Mouse (Mus musculus) MEL (cell line): ENCODE data around the gene Upp2. TPM values are rescaled to one million over a fixed set of nuclear protein-coding genes. Genes with fewer than 3 reads are reported as not detected.

Experiments used
- DNase-seq: peaks from one replicate; pipeline ENCODE4 v3.0.0; 2011; ENCODE audit warnings: low read depth, low spot score
- H3K27ac ChIP-seq: 2 replicates; pipeline ENCODE4 v1.5.1; 2012; ENCODE audit warnings: low read depth, mild to moderate bottlenecking, control low read depth, low read length, moderate library complexity; ENCODE audit not compliant: control insufficient read depth
- H3K27me3 ChIP-seq, 2 experiments: fragments of 150-350 bp in 1 of 2; sonication (generic) in 1 of 2; 2 replicates each; pipeline ENCODE4 v1.6.1; 2012; ENCODE audit warnings: low read length in 2 of 2, mild to moderate bottlenecking in 2 of 2, improper control_type of control experiment in 1 of 2, moderate library complexity in 1 of 2; ENCODE audit not compliant: insufficient read depth in 2 of 2, control insufficient read depth in 1 of 2
- H3K36me3 ChIP-seq, 2 experiments: 2 replicates each; pipeline ENCODE4 v1.6.1; 2012 to 2014; ENCODE audit warnings: low read length in 2 of 2, improper control_type of control experiment in 1 of 2, inconsistent platforms in 1 of 2, mild to moderate bottlenecking in 1 of 2; ENCODE audit not compliant: insufficient read depth in 2 of 2, control insufficient read depth in 1 of 2
- H3K4me1 ChIP-seq, 2 experiments: fragments of 150-350 bp in 1 of 2; sonication (generic) in 1 of 2; 2 replicates each; pipeline ENCODE4 v1.6.1; 2012; ENCODE audit warnings: low read length in 2 of 2, improper control_type of control experiment in 1 of 2, mild to moderate bottlenecking in 1 of 2; ENCODE audit not compliant: insufficient read depth in 2 of 2, control insufficient read depth in 1 of 2
- H3K4me3 ChIP-seq, 2 experiments: fragments of 150-350 bp in 1 of 2; sonication (generic) in 1 of 2; 2 replicates each; pipeline ENCODE4 v1.5.1; 2012; ENCODE audit warnings: low read depth in 2 of 2, low read length in 2 of 2, mild to moderate bottlenecking in 2 of 2, moderate library complexity in 2 of 2, control low read depth in 1 of 2, improper control_type of control experiment in 1 of 2; ENCODE audit not compliant: control insufficient read depth in 1 of 2, insufficient read depth in 1 of 2
- H3K79me2 ChIP-seq: 2 replicates; pipeline ENCODE4 v1.6.1; 2012; ENCODE audit warnings: mild to moderate bottlenecking, low read length, moderate library complexity; ENCODE audit not compliant: control insufficient read depth, poor library complexity, insufficient read depth
- H3K9ac ChIP-seq: 2 replicates; pipeline ENCODE4 v1.6.1; 2012; ENCODE audit warnings: low read depth, mild to moderate bottlenecking, control low read depth, low read length, moderate library complexity; ENCODE audit not compliant: control insufficient read depth, poor library complexity, severe bottlenecking
- H3K9me3 ChIP-seq: fragments of 150-350 bp; sonication (generic); replicated peaks from 2 replicates; pipeline ENCODE4 v1.6.1; 2012; ENCODE audit warnings: mild to moderate bottlenecking, low read length, improper control_type of control experiment, moderate library complexity; ENCODE audit not compliant: insufficient read depth
- BHLHE40 ChIP-seq: IDR thresholded peaks from 2 replicates; pipeline ENCODE4 v1.6.1; 2012; ENCODE audit warnings: low read depth, mild to moderate bottlenecking, inconsistent platforms, low read length, improper control_type of control experiment, borderline replicate concordance
- CHD1 ChIP-seq: IDR thresholded peaks from 2 replicates; pipeline ENCODE4 v1.6.1; 2012; ENCODE audit warnings: low read depth, mild to moderate bottlenecking, inconsistent platforms, low read length, improper control_type of control experiment
- CHD2 ChIP-seq: IDR thresholded peaks from 2 replicates; pipeline ENCODE4 v1.6.1; 2011; ENCODE audit warnings: low read length, improper control_type of control experiment
- CTCF ChIP-seq, 3 experiments: IDR thresholded peaks in 2 of 3; conservative IDR thresholded peaks in 1 of 3; 2 replicates each; pipeline ENCODE4 v1.5.1; 2011 to 2012; ENCODE audit warnings: low read length in 3 of 3, low read depth in 2 of 3, mild to moderate bottlenecking in 2 of 3, improper control_type of control experiment in 1 of 3, inconsistent platforms in 1 of 3, mixed read lengths in 1 of 3, moderate library complexity in 1 of 3; ENCODE audit not compliant: control insufficient read depth in 1 of 3, insufficient read depth in 1 of 3, poor library complexity in 1 of 3, severe bottlenecking in 1 of 3
- E2F4 ChIP-seq: IDR thresholded peaks from 2 replicates; pipeline ENCODE4 v1.6.1; 2011; ENCODE audit warnings: low read depth, low read length, improper control_type of control experiment, borderline replicate concordance
- ETS1 ChIP-seq: IDR thresholded peaks from 2 replicates; pipeline ENCODE4 v1.6.1; 2012; ENCODE audit warnings: low read depth, mild to moderate bottlenecking, inconsistent platforms, low read length, improper control_type of control experiment, moderate library complexity
- GATA1 ChIP-seq: IDR thresholded peaks from 2 replicates; pipeline ENCODE4 v1.6.1; 2011; ENCODE audit warnings: low read depth, low read length, improper control_type of control experiment
- MAFK ChIP-seq: IDR thresholded peaks from 2 replicates; pipeline ENCODE4 v1.6.1; 2011; ENCODE audit warnings: low read depth, mild to moderate bottlenecking, low read length, improper control_type of control experiment, borderline replicate concordance
- NRF1 ChIP-seq: IDR thresholded peaks from 2 replicates; pipeline ENCODE4 v1.6.1; 2014; ENCODE audit warnings: low read depth, mild to moderate bottlenecking, inconsistent platforms, low read length, improper control_type of control experiment, moderate library complexity; ENCODE audit not compliant: poor library complexity, insufficient read depth, severe bottlenecking
- POLR2A ChIP-seq, 2 experiments: IDR thresholded peaks; 2 replicates each; pipeline ENCODE4 v1.6.1; 2011 to 2012; ENCODE audit warnings: low read length in 2 of 2, mild to moderate bottlenecking in 2 of 2, control low read depth in 1 of 2, improper control_type of control experiment in 1 of 2, low read depth in 1 of 2, moderate library complexity in 1 of 2; ENCODE audit not compliant: control insufficient read depth in 1 of 2, insufficient read depth in 1 of 2, poor library complexity in 1 of 2
- POLR2AphosphoS2 ChIP-seq: IDR thresholded peaks from 2 replicates; pipeline ENCODE4 v1.6.1; 2011; ENCODE audit warnings: low read length, improper control_type of control experiment
- POLR2AphosphoS5 ChIP-seq: IDR thresholded peaks from 2 replicates; pipeline ENCODE4 v1.6.1; 2012; ENCODE audit warnings: low read depth, borderline replicate concordance, mild to moderate bottlenecking, inconsistent platforms, low read length, moderate library complexity, mixed read lengths
- RAD21 ChIP-seq: IDR thresholded peaks from 2 replicates; pipeline ENCODE4 v1.6.1; 2011; ENCODE audit warnings: mild to moderate bottlenecking, low read depth, low read length, improper control_type of control experiment
- SIN3A ChIP-seq: IDR thresholded peaks from 2 replicates; pipeline ENCODE4 v1.6.1; 2012; ENCODE audit warnings: low read length, improper control_type of control experiment, inconsistent platforms
- TBP ChIP-seq: IDR thresholded peaks from 2 replicates; pipeline ENCODE4 v1.8.0; 2011; ENCODE audit warnings: low read depth, low read length, improper control_type of control experiment
- USF2 ChIP-seq, 2 experiments: IDR thresholded peaks; 2 replicates each; pipeline ENCODE4 v1.6.1; 2011 to 2012; ENCODE audit warnings: improper control_type of control experiment in 2 of 2, low read length in 2 of 2, borderline replicate concordance in 1 of 2, inconsistent platforms in 1 of 2, low read depth in 1 of 2, mild to moderate bottlenecking in 1 of 2; ENCODE audit not compliant: insufficient read depth in 1 of 2
- ZKSCAN1 ChIP-seq: IDR thresholded peaks from 2 replicates; pipeline ENCODE4 v1.6.1; 2012; ENCODE audit warnings: low read depth, mild to moderate bottlenecking, inconsistent platforms, low read length, improper control_type of control experiment, moderate library complexity
- ZNF384 ChIP-seq: IDR thresholded peaks from 2 replicates; pipeline ENCODE4 v1.6.1; 2012; ENCODE audit warnings: low read depth, mild to moderate bottlenecking, inconsistent platforms, low read length, improper control_type of control experiment
- polyA plus RNA-seq, 2 experiments: library from polyadenylated mRNA; stranded (reverse) in 1 of 2; unstranded in 1 of 2; fragments of >175 nt in 1 of 2; fragments of >200 nt in 1 of 2; gene quantifications; 2 replicates each; pipeline versions ENCODE4 v1.2.1 to v1.2.4; 2012; ENCODE audit warnings: low replicate concordance in 2 of 2, low read depth in 1 of 2; ENCODE audit not compliant: insufficient read length in 2 of 2, insufficient read depth in 1 of 2, missing spikeins in 1 of 2
- total RNA-seq: library from RNA; depleted of rRNA; stranded (reverse); fragments of 300-350 nt; gene quantifications from 2 replicates; pipeline ENCODE4 v1.2.3, GENCODE M21; 2012

The Upp2 gene
- total and polyA plus RNA-seq, 3 experiments = not detected

DNA sequence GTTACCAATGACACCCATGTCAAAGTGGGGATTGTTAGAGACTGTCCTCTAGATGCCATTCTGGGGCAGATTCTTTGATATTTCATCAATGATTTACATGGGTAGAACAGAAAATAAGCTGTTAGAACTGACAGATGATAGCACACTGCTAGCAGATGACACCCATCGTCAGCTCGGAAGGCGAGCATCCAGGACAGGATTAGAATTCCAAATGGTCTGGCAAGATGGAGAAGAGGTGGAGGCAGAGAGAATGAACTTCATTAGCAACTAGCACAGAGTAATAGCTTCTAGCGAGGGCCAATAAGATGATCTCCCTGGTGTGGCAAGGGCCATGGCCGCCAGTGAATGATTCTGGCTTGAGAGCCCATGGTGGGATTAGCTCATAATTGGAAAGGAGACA is 48.7 kb downstream of the Upp2 start:
- TF ChIP-seq MAFK (no peak), ZNF384 (no peak), TBP (no peak), POLR2A (IDR thresholded peaks at IDR 0.05; ENCODE audit: control insufficient read depth in 1 of 2, insufficient read depth in 1 of 2, low read depth in 1 of 2, low read length in 2 of 2, poor library complexity in 1 of 2) (no peak), CHD1 (no peak)
- no peak overlapping the region for H3K9ac ChIP-seq
- H3K36me3 ChIP-seq = no peaks in the 10 kb centered on the region
- DNase-seq = no peak
- no peak overlapping the region for H3K27ac ChIP-seq
- no peaks in the 10 kb centered on the region for H3K79me2 ChIP-seq
- H3K9me3 ChIP-seq = no peaks in the 10 kb centered on the region
- H3K27me3 ChIP-seq = no peaks in the 10 kb centered on the region
- no peaks in the 10 kb centered on the region for H3K4me1 ChIP-seq
- H3K4me3 ChIP-seq = no peak overlapping the region

DNA sequence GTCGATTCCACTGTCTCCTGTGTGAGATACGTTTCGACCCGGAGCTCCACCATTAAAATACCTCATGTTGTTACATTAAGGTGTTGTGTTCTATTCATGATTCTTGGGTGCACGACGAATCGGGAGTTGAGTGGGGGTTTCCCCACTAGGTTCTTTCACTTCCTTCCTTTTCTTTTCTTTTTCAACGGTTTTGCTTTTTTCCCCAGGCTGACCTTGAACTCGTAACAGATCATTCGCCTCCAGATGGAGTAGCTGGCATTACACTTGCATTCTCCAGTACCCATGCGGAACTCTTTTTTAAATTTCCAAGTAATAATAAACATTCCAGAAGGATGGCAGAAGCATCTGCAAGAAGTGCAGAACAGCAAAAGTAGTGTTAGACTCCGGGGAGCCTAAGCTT is 58.1 kb downstream of the Upp2 start:
- Histone ChIP-seq H3K27ac (no peak overlapping the region), H3K9me3 (no peaks in the 10 kb centered on the region), H3K4me3 (no peak overlapping the region), H3K27me3 (no peaks in the 10 kb centered on the region), H3K36me3 (no peaks in the 10 kb centered on the region), H3K9ac (no peak overlapping the region), H3K79me2 (no peaks in the 10 kb centered on the region), H3K4me1 (no peaks in the 10 kb centered on the region)
- TF ChIP-seq POLR2AphosphoS2 (no peak), GATA1 (no peak), CTCF (IDR thresholded peaks at IDR 0.05 in 2 of 3, conservative IDR thresholded peaks at IDR 0.05 in 1 of 3; ENCODE audit: control insufficient read depth in 1 of 3, insufficient read depth in 1 of 3, low read depth in 2 of 3, low read length in 3 of 3, poor library complexity in 1 of 3, severe bottlenecking in 1 of 3) (no peak), RAD21 (no peak), BHLHE40 (no peak), CHD1 (no peak), E2F4 (no peak), POLR2AphosphoS5 (no peak), SIN3A (no peak), ZKSCAN1 (no peak), NRF1 (no peak), USF2 (IDR thresholded peaks at IDR 0.05; ENCODE audit: borderline replicate concordance in 1 of 2, insufficient read depth in 1 of 2, low read depth in 1 of 2, low read length in 2 of 2) (no peak), CHD2 (no peak), ETS1 (no peak)
- DNase-seq = no peak
